Mouse (Mus musculus) megakaryocyte-erythroid progenitor cell, adult 5-6 weeks (primary cell): ENCODE data around the gene Tgtp1. TPM values are rescaled to one million over a fixed set of nuclear protein-coding genes. Genes with fewer than 3 reads are reported as not detected.
"Not testable (repeated sequence)": the region's sequence is repeated elsewhere in the genome, so short reads cannot be mapped to it uniquely, and the experiment has no call there.

ENCODE experiments used
- ATAC-seq: replicated peaks from 2 replicates; pipeline ENCODE4 v1.8.0; 2016; ENCODE audit warnings: mild to moderate bottlenecking, inconsistent platforms; ENCODE audit not compliant: severe bottlenecking, poor library complexity, low FRiP score, low TSS enrichment
- total RNA-seq, 2 experiments: library from RNA; stranded (forward) in 1 of 2; stranded (reverse) in 1 of 2; fragments of 200-1000, 215-1000 nt in 1 of 2; fragments of >200 nt in 1 of 2; fragmentation: Nextera tagmentation in 1 of 2; gene quantifications; 2 replicates each; pipeline ENCODE4 v1.2.3; 2014 to 2017

The Tgtp1 gene
- total RNA-seq (2014; fragmentation: Nextera tagmentation) (0.17 and 0.81 TPM in 2 replicates), total RNA-seq (2017) (5.9 and 15.5 TPM in 2 replicates)

DNA sequence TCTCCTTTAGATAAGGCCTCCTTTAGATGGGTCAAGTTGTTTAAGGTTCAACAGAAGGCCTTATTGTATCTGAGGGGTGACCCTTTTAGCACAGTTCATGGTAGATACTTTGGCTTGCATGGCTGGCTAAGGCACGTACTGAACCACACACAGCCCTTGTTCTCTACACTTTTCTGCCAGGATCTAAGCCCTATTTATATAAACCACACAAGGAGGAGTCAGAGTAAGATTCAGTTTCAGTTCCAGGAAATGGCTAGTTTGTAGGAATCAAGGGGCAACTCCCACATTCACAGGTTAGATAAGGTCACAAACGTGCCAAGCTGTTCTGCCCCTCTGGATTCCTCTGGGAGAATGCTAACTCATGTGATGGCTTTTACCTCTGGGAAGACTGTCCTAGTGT, at the start of gene Tgtp1:
TSS of gene Tgtp1 (minus strand) at position 155 of the 400 bp plus-strand sequence.
- not testable (repeated sequence) for ATAC-seq

GRCm38 (mm10) chr11:49012074-49012473, 18.1 kb upstream of the Tgtp1 start:
- ATAC-seq, result not testable (repeated sequence)

GRCm38 (mm10) chr11:49006785-49007184, 12.8 kb upstream of the Tgtp1 start:
- not testable (repeated sequence) for ATAC-seq

DNA sequence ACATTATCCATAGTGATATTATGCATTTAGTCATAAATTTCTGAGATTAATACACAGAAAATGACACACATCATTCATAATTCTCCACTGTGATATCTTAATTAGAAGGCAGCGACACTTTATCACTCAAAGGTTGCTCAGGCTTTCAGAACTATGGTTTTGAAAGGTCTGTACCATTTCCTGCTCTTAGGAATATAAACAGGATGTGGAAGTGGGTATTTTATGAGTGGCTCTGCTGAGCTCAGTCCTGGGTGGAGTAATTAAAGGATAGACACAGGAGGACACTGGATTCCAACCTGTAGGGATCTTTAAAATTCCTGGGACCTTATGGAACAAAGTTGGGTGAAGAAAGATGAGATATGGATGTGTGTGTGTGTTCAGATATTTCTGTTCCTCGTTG, 12.3 kb upstream of the Tgtp1 start:
- not testable (repeated sequence) for ATAC-seq

- ATAC-seq, result not testable (repeated sequence)
These were observed 6.4 kb upstream of the Tgtp1 start for GRCm38 (mm10) chr11:49000411-49000810.

GRCm38 (mm10) chr11:48993296-48993695, 676 bp downstream of the Tgtp1 start:
- not testable (repeated sequence) for ATAC-seq

DNA sequence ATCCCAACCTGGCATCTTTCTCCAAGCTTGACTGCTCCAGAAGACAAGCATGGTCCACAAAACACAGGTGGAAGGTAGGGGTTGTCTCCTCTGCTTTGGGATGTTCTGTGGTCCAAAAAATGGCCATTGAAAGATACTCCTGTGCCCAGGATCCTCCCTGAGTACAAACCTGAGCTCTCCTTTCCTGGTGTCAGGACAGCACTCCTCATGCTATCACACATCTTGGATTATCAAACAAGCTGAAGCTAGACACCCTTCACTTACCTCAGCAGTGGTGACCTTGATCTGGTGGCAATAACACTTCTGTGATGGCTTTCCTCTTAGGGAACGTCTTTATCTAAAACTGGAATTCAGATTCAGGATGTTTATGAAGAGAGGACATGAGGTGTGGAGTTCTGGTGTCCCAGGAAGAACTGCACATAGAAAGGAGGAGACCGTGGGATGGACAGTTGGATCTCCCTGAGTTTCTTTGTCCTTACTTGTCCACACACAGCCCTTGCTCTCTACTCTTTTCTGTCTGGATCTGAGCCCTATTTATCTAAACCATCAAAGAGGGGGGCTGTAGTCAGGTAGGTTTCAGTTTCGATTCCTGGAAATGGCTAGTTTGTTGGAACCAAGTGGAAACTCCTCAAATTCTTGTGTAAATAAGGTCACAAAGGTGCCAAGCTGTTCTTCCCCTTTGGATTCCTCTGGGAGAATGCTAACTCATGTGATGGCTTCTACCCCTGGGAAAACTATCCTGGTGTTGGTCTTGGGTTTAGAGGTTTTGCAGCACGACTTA, 2.0 kb downstream of the Tgtp1 start, which contains the start of gene Gm12185:
TSS of gene Gm12185 (minus strand) at position 487 of the 781 bp plus-strand sequence.
- peak; percentile 36 for ATAC-seq

DNA sequence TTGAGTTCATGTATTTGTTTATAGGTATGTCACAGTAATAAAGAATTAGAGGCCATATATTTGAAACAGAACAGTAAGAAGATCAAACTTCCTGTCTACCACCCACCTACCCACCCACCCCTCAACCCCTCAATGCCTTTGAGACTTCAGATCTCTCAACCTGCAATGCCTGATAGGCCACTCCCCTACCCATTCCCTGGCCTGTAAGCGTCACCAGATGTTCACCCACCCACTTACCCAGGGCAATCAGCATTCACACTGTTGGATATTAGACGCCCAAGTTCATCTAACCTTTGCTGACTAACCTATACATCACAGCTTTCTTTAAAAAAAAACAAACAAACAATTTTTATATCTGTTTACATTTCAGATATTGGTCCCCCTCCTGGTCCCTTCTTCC, 4.0 kb downstream of the Tgtp1 start:
- ATAC-seq, result peak; percentile 77

- ATAC-seq, result not testable (repeated sequence)
These were observed 5.8 kb downstream of the Tgtp1 start for GRCm38 (mm10) chr11:48988219-48988618.

GRCm38 (mm10) chr11:48982848-48983247, 11.1 kb downstream of the Tgtp1 start:
- not testable (repeated sequence) for ATAC-seq

DNA sequence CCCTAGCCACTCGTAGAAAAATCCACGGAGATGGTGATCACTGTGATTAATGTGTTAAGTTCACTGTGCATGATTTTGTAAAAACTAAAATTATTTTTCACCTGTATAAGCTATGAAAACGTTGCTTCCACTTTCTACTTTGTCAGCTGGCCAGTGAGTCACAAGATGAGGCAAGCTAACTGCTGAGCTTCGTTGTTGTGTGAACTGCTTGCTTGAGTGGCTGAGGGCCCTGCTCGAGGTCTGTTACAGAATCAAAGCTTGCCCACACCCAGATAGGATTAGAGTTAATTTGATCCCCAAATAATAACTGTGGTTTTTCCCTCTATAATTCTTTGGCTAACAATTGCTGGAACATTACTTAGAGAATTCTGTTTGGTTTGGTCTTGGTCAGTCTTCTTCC, 13.9 kb downstream of the Tgtp1 start:
- not testable (repeated sequence) for ATAC-seq

- peak; percentile 70 for ATAC-seq
These were observed 14.7 kb downstream of the Tgtp1 start, which contains the start of gene 9930111J21Rik1 for GRCm38 (mm10) chr11:48979251-48979650. Gene 9930111J21Rik1, minus strand, starts transcription at chr11:48979398.

- not testable (repeated sequence) for ATAC-seq
These were observed 15.6 kb downstream of the Tgtp1 start, which contains the start of gene Olfr56 for GRCm38 (mm10) chr11:48978240-48978939. Gene Olfr56, plus strand, starts transcription at chr11:48978889.

DNA sequence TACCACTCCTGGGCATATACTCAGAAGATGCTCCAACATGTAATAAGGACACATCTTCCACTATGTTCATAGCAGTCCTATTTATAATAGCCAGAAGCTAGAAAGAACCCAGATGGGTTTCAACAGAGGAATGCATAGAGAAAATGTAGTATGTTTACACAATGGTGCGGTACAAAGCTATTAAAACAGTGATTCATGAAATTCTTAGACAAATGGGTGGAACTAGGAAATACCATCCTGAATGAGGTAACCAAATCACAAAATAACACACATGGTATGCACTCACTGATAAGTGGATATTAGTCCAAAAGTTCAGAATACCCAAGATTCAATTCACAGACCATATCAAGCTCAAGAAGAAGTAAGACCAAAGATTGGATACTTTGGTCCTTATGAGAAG, 19.3 kb downstream of the Tgtp1 start:
- not testable (repeated sequence) for ATAC-seq

DNA sequence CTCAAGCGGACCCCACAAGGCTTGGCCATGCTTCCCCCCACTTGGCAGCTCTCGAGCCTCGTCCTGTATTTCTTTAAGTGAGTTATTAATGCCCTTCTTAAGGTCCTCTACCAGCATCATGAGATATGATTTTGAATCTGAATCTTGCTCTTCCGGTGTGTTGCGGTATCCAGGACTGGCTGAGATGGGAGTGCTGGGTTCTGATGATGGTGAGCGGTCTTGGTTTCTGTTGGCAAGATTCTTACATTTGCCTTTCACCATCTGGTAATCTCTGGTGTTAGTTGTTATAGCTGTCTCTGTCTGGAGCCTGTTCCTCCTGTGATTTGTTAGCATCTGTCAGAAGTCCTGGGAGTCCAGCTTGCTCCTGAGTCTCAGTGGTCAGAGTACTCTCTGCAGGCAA, 47.9 kb downstream of the Tgtp1 start, which contains the start of gene Psme2b:
TSS of gene Psme2b (minus strand) at position 101 of the 400 bp plus-strand sequence.
- not testable (repeated sequence) for ATAC-seq

DNA sequence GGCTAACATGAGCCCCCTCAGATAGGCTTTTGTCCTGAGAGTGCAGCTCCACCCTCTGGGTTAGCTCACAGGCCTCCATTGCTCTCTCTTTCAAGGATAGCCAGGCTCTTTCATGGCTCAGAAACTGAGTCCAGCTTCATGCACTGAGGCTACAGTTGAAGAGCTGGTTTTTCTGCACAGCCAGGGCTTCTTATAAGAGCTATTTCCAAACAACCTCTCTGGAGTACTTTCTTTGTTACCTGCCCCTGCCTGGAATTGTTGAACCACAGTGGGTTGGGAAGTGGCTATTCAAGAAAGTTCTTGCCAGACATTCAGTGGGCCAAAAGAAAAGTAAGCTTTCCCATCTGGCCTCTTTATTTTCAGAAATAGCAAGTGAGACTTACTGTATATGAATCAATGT, 54.7 kb downstream of the Tgtp1 start:
- not testable (repeated sequence) for ATAC-seq
